Mouse (Mus musculus) ES-E14 (cell line): Measurements from ENCODE around the gene Ogfr. TPM values are rescaled to one million over a fixed set of nuclear protein-coding genes. Genes with fewer than 3 reads are reported as not detected.

ENCODE experiments used
- DNase-seq: peaks from one replicate; pipeline ENCODE4 v3.0.0-alpha.2; 2013; ENCODE audit warnings: low read depth, low spot score
- H3K27ac ChIP-seq: 2 replicates; pipeline ENCODE4 v1.5.1; 2012; ENCODE audit warnings: low read depth, mild to moderate bottlenecking, low read length, moderate library complexity, mixed read lengths; ENCODE audit not compliant: poor library complexity, insufficient read depth, severe bottlenecking
- H3K36me3 ChIP-seq: 2 replicates; pipeline ENCODE4 v1.6.1; 2012; ENCODE audit warnings: mild to moderate bottlenecking, low read length, moderate library complexity, mixed read lengths; ENCODE audit not compliant: control insufficient read depth, poor library complexity, insufficient read depth, severe bottlenecking
- H3K4me1 ChIP-seq, 2 experiments: fragments of 150-350 bp in 1 of 2; sonication (generic) in 1 of 2; 2 replicates each; pipeline ENCODE4 v1.6.1; 2012; ENCODE audit warnings: low read length in 2 of 2, mild to moderate bottlenecking in 1 of 2, mixed read lengths in 1 of 2; ENCODE audit not compliant: control insufficient read depth in 2 of 2, insufficient read depth in 2 of 2, poor library complexity in 1 of 2
- H3K4me3 ChIP-seq, 2 experiments: fragments of 150-350 bp in 1 of 2; sonication (generic) in 1 of 2; 2 replicates each; pipeline ENCODE4 v1.5.1; 2012; ENCODE audit warnings: low read length in 2 of 2, low read depth in 1 of 2, mild to moderate bottlenecking in 1 of 2, mixed read lengths in 1 of 2; ENCODE audit not compliant: insufficient read depth in 1 of 2, poor library complexity in 1 of 2, severe bottlenecking in 1 of 2
- H3K9ac ChIP-seq: 2 replicates; pipeline ENCODE4 v1.6.1; 2012; ENCODE audit warnings: low read depth, mild to moderate bottlenecking, low read length, mixed read lengths; ENCODE audit not compliant: poor library complexity, insufficient read depth, severe bottlenecking
- H3K9me3 ChIP-seq: fragments of 150-350 bp; sonication (generic); 2 replicates; pipeline ENCODE4 v1.6.1; 2012; ENCODE audit warnings: low read depth, mild to moderate bottlenecking, low read length; ENCODE audit not compliant: control insufficient read depth, insufficient read depth
- CHD2 ChIP-seq: IDR thresholded peaks from 2 replicates; pipeline ENCODE4 v1.6.1; 2014; ENCODE audit warnings: mild to moderate bottlenecking, low read depth, low read length, inconsistent platforms
- HCFC1 ChIP-seq: IDR thresholded peaks from 2 replicates; pipeline ENCODE4 v1.6.1; 2012; ENCODE audit warnings: low read length, inconsistent platforms, borderline replicate concordance; ENCODE audit not compliant: insufficient read depth
- MAFK ChIP-seq: IDR thresholded peaks from 2 replicates; pipeline ENCODE4 v1.6.1; 2014; ENCODE audit warnings: mild to moderate bottlenecking, low read depth, low read length, inconsistent platforms; ENCODE audit not compliant: insufficient read depth
- ZC3H11A ChIP-seq: IDR thresholded peaks from 2 replicates; pipeline ENCODE4 v1.6.1; 2012; ENCODE audit warnings: low read depth, mild to moderate bottlenecking, inconsistent platforms, low read length, borderline replicate concordance
- ZNF384 ChIP-seq: IDR thresholded peaks from 2 replicates; pipeline ENCODE4 v1.6.1; 2012; ENCODE audit warnings: low read depth, low read length, inconsistent platforms
- in situ Hi-C, 2 experiments: fragments of 600-800 bp; cut with MboI; formaldehyde crosslinking; loops; one replicate each; pipeline ENCODE4 v1.15.1; 2025; ENCODE audit warnings: low sequenced_read_pairs in 2 of 2, inconsistent platforms in 1 of 2; ENCODE audit not compliant: unreplicated experiment in 2 of 2
- total RNA-seq: library from RNA; depleted of rRNA; stranded (reverse); fragments of 300-350 nt; gene quantifications from 2 replicates; pipeline ENCODE4 v1.2.3, GENCODE M21; 2012

Ogfr gene
- total RNA-seq, 1 experiment: 39.2 TPM

DNA sequence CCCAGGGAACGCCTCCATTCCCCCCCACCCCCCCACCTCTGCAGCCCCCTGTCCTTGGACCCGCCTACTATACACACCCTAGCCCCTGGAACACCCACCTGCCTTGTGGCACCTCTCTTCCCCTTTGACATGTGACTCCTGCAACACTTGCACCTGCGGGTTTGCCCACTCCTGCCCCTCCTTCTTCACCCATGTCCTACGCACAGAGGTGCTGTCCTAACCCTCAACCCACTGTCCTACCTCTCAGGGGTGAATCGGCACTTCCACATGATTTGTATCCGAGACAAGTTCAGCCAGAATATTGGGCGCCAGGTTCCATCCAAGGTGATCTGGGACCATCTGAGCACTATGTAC is 5.9 kb upstream of the Ogfr start:
- peaks cover 17% of the 10 kb centered on the region; the same call in 1 of the 2 replicates for H3K36me3 ChIP-seq
- peak overlapping the region; percentile 95 for H3K9ac ChIP-seq
- TF ChIP-seq CHD2 (no peak), MAFK (no peak), HCFC1 (no peak), ZC3H11A (no peak), ZNF384 (no peak)
- peak overlapping the region; percentile 83 to 91 for H3K4me3 ChIP-seq
- H3K4me1 ChIP-seq: peaks cover 0 to 6% of the 10 kb centered on the region in 2 experiments; a peak in 2 of 4 replicates
- in situ Hi-C loops: loop anchor here in 1 of 2 experiments (5.0 kb wide), 1 partner anchor 199 kb away; no protein-coding TSS in a partner anchor
- H3K9me3 ChIP-seq: no peaks in the 10 kb centered on the region
- no peak overlapping the region for H3K27ac ChIP-seq
- no peak for DNase-seq

DNA sequence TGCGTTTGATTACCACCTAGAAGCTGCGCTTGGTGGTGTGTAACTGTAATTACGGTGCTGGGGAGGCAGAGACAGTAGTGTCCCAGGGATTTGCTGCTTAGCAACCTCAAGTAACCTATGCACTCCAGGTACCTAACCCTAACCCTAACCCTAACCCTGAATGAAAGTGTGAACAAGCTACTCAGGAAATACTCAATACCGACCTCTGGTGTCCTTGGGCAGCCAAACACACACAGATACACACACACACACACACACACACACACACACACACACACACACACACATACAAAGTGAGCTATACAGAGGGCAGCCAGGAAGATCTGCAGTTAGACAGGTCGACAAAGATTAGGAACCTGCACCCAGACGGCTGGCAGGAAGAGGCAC is 316 bp upstream of the Ogfr start:
- Histone ChIP-seq H3K36me3 (peaks cover 35% of the 10 kb centered on the region), H3K4me1 (no peaks in the 10 kb centered on the region; a peak in 1 of 4 replicates), H3K9ac (peak overlapping the region; percentile 19; the same call in 1 of the 2 replicates), H3K4me3 (peak overlapping the region; percentile 81 to 93), H3K9me3 (no peaks in the 10 kb centered on the region), H3K27ac (no peak overlapping the region)
- TF ChIP-seq CHD2: no peak
- TF ChIP-seq ZNF384: no peak
- TF ChIP-seq HCFC1: no peak
- no peak for TF ChIP-seq MAFK
- TF ChIP-seq ZC3H11A: no peak
- DNase-seq: no peak
- in situ Hi-C loops: no loop called here

DNA sequence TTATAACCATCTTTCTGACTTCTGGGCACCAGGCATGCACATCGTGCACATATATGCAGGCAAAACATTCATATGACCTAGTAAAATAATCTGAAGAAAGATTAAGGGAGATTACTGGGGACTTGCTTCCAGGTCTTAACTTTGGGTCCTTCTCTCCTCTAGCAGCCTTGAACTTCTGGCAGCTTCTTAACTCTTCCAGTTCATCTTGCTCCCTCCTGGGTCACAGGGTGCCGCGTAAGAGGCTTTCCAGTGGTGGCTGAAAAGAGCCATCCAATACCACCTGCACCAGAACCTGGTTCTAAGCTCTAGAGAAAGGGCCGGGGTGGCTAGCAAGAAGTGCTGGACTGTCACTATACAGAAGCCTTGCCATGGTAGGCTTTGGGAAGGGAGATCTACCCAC is 8.4 kb downstream of the Ogfr start, which contains the start of gene Col9a3:
Col9a3 (plus strand) TSS at position 301 of the 400 bp plus-strand sequence.
- Histone ChIP-seq H3K9ac (peak within 1 kb of the TSS; percentile 37; the same call in 1 of the 2 replicates), H3K27ac (no peak within 1 kb of the TSS), H3K36me3 (peaks cover 23% of the 10 kb centered on the region), H3K9me3 (no peaks in the 10 kb centered on the region), H3K4me1 (peaks cover 0 to 3% of the 10 kb centered on the region in 2 experiments; a peak in 1 of 4 replicates), H3K4me3 (peak within 1 kb of the TSS; percentile 51 to 63)
- in situ Hi-C loops: no loop called here
- TF ChIP-seq HCFC1: no peak
- no peak for TF ChIP-seq CHD2
- TF ChIP-seq ZNF384: no peak
- no peak for TF ChIP-seq ZC3H11A
- no peak for TF ChIP-seq MAFK
- DNase-seq: no peak

DNA sequence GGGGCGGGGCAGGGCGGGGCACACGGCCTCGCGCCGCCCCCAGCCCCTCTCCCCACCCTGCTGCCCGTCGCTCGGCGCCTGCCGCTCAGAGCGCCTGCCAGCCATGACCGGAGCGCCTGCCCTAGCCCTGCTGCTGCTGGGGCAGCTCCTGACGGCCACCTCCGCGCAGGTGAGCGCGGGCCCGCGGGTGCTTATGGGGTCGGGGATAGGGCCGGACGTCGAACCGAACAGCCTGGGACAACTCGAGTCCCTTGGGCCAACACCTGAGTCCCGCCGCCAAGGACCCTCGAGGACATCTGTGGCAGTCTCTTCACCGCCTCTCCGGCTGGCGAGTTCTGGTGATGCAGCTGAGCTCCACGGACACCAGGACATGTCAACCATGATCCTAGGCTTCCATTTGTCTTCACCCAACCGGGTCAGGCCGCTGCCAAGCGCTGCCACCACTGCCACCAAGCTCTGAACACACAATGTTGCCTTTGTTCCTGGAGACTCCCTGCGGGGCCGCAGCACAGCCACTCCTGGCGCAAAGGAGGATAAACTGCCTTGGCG is 9.2 kb downstream of the Ogfr start:
- no peak overlapping the region for H3K27ac ChIP-seq

More for the DNA sequence above, 9.2 kb downstream of the Ogfr start:
- H3K4me3 ChIP-seq: peak overlapping the region; percentile 51 to 63
- no peak for DNase-seq
- TF ChIP-seq ZC3H11A: no peak
- no peak for TF ChIP-seq ZNF384
- TF ChIP-seq CHD2: no peak
- no peak for TF ChIP-seq HCFC1
- TF ChIP-seq MAFK: no peak
- no peaks in the 10 kb centered on the region for H3K9me3 ChIP-seq
- H3K9ac ChIP-seq: peak overlapping the region; percentile 37; the same call in 1 of the 2 replicates
- peaks cover 0 to 3% of the 10 kb centered on the region in 2 experiments; a peak in 1 of 4 replicates for H3K4me1 ChIP-seq
- peaks cover 17% of the 10 kb centered on the region; the same call in 1 of the 2 replicates for H3K36me3 ChIP-seq
- in situ Hi-C loops: no loop called here
